Mouse (Mus musculus): ENCODE data around the gene Amotl2.

The Amotl2 gene

GRCm38 (mm10) chr9:102777631-102778591, 61.4 kb downstream of the Amotl2 start:
- DNase-seq (ENCODE audit: low spot score in 2 of 2) = no peak

DNA sequence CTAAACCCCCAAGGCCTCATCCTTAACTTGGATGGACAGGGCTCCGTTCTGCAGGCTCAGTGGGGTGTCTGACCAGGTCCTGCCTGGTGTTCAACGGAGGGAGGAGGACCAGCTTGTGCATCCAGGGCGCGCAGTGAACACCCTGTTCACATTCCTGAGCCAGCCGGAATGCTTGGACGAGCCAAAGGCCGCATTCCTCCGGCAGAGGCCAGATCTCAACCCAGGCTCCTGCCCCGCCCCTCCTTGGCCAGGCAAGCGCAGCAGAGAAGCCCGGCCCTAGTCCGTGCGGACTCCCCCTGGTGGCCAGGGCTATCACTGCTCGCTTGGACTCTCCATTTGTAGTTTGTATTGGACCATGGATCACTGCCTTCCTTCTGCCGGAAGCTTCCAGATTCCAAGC, 63.0 kb downstream of the Amotl2 start:
- peak; percentile 74 to 81 for DNase-seq (ENCODE audit: low spot score in 2 of 2)
